Mouse (Mus musculus): ENCODE results near the gene Wnt5b.

DNA sequence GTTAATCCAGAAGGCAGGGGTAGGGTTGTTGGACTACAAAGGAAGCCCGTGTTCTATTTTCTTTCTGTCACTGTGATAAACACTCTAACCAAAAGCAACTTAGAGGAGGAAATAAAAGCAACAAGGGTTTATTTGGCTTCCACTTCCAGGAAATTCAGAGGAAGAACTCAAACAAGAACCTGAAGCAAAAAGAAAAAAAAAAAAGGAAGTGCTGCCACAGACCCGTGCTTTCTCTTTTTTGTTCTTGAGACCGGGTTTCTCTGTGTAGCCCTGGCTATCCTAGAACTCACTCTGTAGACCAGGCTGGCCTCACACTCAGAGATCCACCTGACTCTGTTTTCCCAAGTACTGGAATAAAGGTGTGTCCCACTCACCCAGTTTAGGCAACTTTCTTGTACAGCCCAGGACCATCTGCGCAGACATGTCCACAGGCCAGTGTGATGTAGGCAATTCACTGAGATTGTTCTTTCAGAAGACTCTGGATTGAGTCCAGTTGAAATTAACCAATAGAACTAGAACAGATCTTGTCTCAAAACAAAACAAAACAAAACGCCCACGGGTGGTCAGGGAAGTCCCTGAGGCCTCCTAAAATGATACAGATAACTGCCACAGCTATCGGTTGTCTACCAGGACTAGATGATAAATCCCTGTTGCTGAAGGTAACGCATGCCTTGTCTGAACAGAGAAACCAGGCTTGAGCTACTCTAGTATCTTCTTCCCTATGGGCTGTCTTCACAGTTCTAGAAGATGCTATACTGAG is 142.4 kb downstream of the Wnt5b start:
- TF ChIP-seq GATA1 (IDR thresholded peaks at IDR 0.05; ENCODE audit: low read length): no peak
- TF ChIP-seq TAL1 (IDR thresholded peaks at IDR 0.05; ENCODE audit: low read length): no peak
